Comparison of ENCODE assay signal across 8 mouse cellular contexts in the genomic region with DNA sequence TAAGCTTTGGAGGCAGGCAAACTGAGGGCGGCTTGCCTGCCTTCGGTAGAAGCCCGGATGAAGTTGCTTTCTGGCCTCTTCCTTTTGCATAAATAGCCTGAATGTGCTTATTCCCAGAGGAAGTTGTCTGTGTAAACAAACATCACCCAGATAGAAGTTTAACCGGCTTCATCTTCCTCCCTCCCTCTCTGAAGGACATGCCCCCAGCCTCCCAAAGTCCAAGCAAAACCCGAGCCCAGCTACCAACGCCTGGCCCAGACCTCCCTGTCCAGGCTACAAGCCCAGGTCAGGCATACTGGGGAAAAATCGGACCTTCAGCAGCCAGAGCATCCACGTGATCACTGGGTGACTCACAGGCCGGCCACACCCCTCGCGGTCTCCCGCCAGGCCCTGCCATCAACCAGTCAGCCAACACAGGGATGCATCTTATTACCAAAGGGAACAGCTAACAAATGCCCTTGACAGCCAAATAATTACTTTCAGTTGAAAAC. TPM values are rescaled to one million over a fixed set of nuclear protein-coding genes. Genes with fewer than 3 reads are reported as not detected.
DNase-seq lines count a peak whose midpoint lies in the region; ATAC-seq lines count a peak whose summit lies in the region.

No protein-coding gene starts in this region.

- DNase-seq in ES-CJ7 (ENCODE audit: low read depth, low spot score), result peak; percentile 90
- peak; percentile 30 to 44 for DNase-seq in cerebellum, adult 18-20 months
- DNase-seq in hindbrain, embryonic 11.5 days (ENCODE audit: low spot score), result peak; percentile 77
- peak; percentile 64 to 79 for DNase-seq in layer of hippocampus, postnatal 14 days (ENCODE audit: low spot score in 2 of 2)
- peak; percentile 88 for DNase-seq in lung, postnatal 14 days
- peak; percentile 71 for DNase-seq in ovary, postnatal 14 days (ENCODE audit: low spot score)
- DNase-seq in thymus, postnatal 4 days, result peak; percentile 70

- ATAC-seq in frontal cortex, adult (ENCODE audit: low TSS enrichment), result peak; percentile 11; the same call in 1 of the 2 replicates
- ATAC-seq in hindbrain, embryonic 11.5 days (ENCODE audit: low FRiP score), result 0 out of 2 replicates have a peak, but pooled peaks have one; percentile 7

- no peaks in the 10 kb centered on the region; the same call in 1 of the 2 replicates for H3K36me3 ChIP-seq in hindbrain, embryonic 11.5 days (ENCODE audit: control insufficient read depth, insufficient read depth, low read length)

- 4% methylated on average over 12 of the region's 12 CpGs for WGBS in hindbrain, embryonic 11.5 days

- H3K4me3 ChIP-seq in hindbrain, embryonic 11.5 days (ENCODE audit: low read depth, low read length), result peak overlapping the region; percentile 1; the same call in 1 of the 2 replicates

- peaks cover 3% of the 10 kb centered on the region; the same call in 1 of the 2 replicates for H3K4me1 ChIP-seq in hindbrain, embryonic 11.5 days (replicated peaks; ENCODE audit: control insufficient read depth, insufficient read depth, low read length)

- no peaks in the 10 kb centered on the region for H3K9me3 ChIP-seq in hindbrain, embryonic 11.5 days (ENCODE audit: control insufficient read depth, low read length)

- peak overlapping the region; percentile 17 for H3K4me2 ChIP-seq in hindbrain, embryonic 11.5 days (replicated peaks; ENCODE audit: low read depth, low read length)

- peak overlapping the region; percentile 19; the same call in 1 of the 2 replicates for H3K9ac ChIP-seq in hindbrain, embryonic 11.5 days (ENCODE audit: low read depth, low read length)

- H3K27ac ChIP-seq in hindbrain, embryonic 11.5 days (ENCODE audit: low read depth, low read length), result peak overlapping the region; percentile 58

- peaks cover 3% of the 10 kb centered on the region; the same call in 1 of the 2 replicates for H3K27me3 ChIP-seq in hindbrain, embryonic 11.5 days (ENCODE audit: control insufficient read depth, insufficient read depth, low read length)

RNA-seq across cellular contexts. Expression of a gene that starts 4.4 kb away (rescaled TPM):
- polyA plus RNA-seq in hindbrain, embryonic 11.5 days (2014; fragmentation: Nextera tagmentation; extraction: Ambion mirVana), result 15.8 and 16.0 TPM in 2 replicates
- 10 to 100 TPM; 22.7 to 29.5 TPM for total RNA-seq in layer of hippocampus, postnatal 14 days (2021)

Comparison
In these comparisons a context has a peak if more than half of its experiments do, and no peak if none do; other contexts are left out.
1. Peak in every context shown above with its lines: DNase-seq, ATAC-seq, H3K4me3 ChIP-seq and H3K27ac ChIP-seq.
2. DNase-seq: peak in every context shown above with its lines; median percentile 90 in ES-CJ7; 88 in lung, postnatal 14 days; 77 in hindbrain, embryonic 11.5 days; 72 in layer of hippocampus, postnatal 14 days; 71 in ovary, postnatal 14 days; 70 in thymus, postnatal 4 days; 37 in cerebellum, adult 18-20 months.